Mouse (Mus musculus): Measurements from ENCODE around the gene Slc9a9.

Slc9a9 gene

DNA sequence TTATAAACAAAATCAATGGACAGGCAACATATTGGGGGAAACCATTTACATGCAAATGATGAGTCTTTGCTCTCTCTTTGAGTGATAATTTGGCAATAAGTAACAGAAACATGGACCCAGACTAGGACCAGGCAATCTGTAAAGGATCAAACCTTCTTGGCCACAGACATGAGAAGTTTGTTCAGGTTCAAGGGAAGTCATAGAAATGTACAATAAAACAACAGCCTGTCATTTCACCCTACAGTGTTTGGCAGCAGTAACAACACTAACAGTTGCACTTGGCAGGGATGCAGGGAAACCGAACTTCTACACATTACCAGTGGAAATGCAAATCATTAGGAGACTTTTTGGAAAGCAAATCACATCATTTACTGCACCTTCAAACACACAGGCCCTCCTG is 164.1 kb downstream of the Slc9a9 start:
- DNase-seq (ENCODE audit: low spot score in 2 of 2), result no peak

DNA sequence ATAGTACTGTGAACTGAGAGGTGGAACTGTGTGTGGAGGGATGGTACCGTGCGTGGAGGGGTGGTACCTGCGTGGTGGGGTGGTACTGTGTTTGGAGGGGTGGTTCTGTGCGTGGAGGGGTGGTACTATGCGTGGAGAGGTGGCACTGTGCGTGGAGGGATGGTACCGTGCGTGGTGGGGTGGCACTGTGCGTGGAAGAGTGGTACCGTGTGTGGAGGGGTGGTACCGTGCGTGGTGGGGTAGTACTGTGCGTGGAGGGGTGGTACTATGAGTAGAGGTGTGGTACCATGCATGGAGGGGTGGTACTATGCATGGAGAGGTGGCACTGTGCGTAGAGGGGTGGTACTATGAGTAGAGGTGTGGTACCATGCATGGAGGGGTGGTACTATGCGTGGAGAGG is 167.7 kb downstream of the Slc9a9 start:
- no peak for DNase-seq (ENCODE audit: low spot score in 2 of 2)

DNA sequence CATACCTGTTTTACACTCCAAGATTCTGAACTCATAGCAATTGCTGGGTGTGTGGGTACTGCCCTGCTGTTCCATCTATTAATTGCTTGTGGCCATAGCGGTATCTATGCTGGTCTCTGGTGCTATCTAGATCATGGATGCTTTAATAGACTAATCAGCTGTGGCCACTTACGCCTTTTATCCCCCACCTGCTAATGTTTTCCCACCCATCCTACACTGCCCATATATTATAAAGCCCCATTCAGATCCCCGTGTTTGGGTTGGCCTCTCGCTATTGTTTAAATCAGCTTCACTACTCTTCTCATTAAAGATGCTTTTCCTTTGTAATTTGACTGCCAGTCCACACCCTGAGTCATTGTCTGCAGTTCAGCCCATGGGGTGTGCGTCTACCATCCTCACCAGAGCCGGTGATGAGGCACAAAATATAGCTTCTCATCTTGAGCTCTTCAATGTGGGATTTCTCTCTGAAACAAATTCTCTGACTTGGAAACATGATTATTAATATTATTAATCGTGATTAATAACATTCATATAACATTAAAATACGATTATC is 168.8 kb downstream of the Slc9a9 start:
- no peak for DNase-seq (ENCODE audit: low spot score in 2 of 2)

DNA sequence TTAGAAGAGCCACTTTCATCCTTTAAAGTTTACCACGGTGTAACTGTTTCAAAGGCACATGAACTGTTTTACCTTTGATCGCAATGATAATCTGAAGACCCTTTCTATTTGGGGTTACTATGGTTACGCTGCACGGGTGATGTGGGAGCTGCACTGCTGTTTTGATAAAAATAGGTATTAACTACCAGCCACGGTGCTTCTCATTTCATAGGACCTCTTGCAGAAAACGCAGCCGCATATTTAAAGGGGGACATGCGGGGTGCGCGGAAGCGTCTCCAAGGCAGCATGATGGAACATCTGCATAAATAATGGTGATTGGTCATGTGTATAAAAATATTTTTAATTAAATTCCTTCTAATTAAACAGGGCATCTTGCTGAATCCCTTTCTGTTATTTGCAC is 169.5 kb downstream of the Slc9a9 start:
- DNase-seq (ENCODE audit: low spot score in 2 of 2), result no peak

DNA sequence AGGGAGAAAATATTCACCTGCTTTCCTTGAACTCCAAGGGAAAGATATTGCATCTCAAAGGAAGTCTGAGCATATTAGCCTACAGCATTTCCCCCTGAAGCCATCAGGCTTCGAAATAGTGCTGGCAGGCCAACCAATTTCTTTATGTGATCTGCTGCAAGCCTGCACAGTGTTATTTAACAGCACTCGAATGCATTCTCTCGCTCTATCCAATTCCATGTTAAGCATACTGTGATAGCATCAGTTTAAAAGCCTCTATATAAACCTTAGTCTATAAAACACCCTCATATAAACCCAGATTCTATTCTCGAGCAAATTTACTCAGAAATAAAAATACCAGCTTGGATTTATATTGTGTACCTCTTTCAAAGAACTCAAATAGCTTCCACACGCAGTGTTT is 170.7 kb downstream of the Slc9a9 start:
- DNase-seq (ENCODE audit: low spot score in 2 of 2), result no peak

DNA sequence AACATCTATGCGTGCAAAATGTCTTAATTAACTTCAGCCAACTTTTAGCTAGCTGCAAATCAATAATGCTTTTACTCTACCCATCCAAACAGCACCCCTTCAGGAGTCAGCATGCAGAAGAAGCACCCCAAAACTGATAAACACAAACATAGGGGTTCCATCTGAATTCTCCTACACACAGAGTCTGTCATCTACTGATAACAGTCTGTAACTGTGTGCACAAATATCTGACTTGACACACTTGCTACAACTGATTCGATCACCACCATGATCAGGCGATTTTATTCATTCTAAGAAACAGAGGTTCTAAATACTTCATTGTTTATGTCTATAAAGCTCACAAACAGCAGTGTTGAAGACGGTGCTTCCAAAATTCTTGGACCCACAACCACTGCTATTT is 171.3 kb downstream of the Slc9a9 start:
- DNase-seq (ENCODE audit: low spot score in 2 of 2), result no peak

DNA sequence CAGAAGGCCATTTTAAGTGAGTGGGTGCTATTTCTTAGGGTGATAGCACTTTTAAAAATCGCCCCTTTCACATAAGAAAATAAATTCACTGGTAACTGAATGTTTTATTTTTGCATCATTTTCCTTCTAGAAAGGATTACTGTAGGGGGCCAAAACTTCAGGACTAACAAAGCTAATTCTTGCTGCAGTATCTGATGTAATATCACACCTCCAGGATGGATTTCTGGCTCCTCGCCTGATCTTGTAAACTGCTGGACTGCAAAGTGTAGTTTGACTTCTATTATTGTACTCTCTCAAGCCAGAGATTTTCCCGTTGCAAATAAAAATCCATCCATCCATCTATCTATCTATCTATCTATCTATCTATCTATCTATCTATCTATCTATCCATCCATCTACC is 174.5 kb downstream of the Slc9a9 start:
- DNase-seq (ENCODE audit: low spot score in 2 of 2), result no peak

DNA sequence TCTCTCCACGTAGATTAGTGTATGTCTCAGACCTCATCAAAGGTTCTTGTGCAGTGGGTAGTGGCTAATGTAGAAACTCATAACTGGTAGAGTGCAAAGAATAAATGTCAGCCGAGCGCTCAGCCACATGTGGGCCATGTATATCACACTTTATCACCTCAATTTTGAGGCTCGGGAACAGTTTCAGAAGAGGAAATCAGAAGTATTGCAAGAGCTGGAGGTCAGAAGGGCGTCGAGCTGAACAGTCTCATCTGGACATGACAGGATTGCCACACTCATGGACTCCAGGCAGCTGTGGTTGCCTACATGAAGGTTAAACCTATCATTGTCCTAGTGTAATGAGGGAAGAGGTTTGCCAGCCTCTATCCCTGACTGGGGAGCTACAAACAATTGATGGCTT is 177.9 kb downstream of the Slc9a9 start:
- DNase-seq (ENCODE audit: low spot score in 2 of 2), result no peak

DNA sequence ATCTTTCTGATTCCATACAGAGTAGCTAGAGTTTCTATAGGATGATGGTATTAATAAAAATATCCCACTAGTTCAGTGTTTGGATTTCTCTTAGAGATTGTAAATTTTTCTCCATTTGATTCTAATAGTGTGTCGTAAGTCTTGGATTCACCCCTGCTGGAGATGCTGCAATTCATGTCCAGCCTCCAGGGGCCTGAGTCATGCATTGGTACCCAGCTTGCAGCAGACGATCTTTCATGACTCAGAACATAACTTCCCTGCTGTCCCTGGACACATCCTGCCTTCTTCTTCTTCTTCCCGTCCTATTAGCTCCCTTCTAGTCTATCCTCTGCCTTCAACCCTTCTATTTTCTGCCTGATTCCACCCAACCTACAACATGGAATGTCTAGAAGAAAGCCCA is 181.8 kb downstream of the Slc9a9 start:
- no peak for DNase-seq (ENCODE audit: low spot score in 2 of 2)

DNA sequence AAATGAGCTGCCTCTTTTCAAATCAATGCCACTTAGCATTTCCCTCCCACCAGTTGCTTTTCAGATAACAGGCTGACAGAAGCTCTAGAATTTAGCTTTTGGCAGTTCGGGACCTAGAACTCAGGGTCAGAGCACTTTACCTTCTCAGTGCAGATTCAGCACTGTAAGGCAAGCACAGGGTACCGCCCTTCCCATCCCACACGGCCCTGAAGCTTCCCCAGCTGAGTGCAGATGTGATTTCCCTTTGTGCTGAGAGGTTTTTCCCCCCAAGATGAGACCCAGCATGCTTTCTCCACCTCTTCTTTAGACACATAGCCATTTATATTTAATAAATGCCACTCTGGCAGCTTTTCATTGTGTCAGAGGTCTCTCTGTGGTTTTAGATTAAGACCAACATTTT is 186.4 kb downstream of the Slc9a9 start:
- no peak for DNase-seq (ENCODE audit: low spot score in 2 of 2)

DNA sequence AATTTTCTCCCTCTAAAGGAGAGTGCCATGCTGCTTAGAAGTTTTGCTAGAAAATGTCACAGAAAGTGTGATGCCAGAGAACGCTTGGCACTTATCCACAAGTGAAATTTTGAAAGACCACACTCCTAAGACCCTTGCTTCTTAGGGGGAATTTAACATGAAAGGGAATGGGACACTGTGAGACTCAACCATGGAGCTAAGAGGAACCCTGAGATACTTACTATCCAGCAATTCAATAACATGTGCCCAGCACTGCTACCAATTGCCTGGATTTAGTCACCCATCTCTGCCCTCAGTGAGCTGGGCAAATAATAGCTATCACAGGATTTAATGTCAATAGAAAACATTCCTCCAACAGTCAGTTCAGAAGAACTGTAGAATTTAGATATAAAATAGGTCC is 198.8 kb downstream of the Slc9a9 start:
- no peak for DNase-seq (ENCODE audit: low spot score in 2 of 2)

DNA sequence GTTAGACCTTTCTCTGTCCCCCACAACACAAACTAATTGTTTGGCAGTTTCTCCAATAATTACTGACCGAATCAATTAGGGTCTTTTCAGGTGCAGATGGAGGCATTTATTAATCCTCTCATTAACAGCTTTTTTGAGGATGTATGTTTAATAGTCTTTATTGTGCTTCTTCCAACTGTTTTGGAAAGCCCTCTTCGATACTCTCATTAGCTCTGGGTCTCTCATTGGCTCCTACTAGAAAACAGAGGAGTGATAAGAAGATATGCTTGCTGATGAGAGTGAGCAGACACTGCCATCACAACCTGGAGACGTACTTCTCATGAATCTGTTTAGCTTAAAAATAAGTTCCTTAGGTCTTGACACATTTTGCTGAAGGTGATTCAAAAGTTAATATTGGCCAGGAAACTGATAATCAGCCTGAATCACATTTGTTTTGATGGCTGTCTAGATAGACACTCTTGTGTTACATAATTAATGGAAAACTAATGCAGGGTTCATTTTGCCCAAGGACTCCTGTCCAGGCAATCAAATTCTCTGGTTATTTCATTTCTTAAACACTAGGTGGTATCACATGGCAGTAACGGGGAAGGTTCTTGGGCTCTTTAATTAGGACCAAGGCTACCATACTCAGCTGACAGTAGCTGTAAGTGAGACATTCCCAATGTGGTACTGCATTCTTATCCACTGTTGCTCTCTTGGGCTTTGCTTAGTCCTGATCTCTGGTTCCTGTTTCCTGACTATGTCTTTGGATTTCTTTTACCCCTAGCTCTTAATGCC is 199.5 kb downstream of the Slc9a9 start:
- no peak for DNase-seq (ENCODE audit: low spot score in 2 of 2)

DNA sequence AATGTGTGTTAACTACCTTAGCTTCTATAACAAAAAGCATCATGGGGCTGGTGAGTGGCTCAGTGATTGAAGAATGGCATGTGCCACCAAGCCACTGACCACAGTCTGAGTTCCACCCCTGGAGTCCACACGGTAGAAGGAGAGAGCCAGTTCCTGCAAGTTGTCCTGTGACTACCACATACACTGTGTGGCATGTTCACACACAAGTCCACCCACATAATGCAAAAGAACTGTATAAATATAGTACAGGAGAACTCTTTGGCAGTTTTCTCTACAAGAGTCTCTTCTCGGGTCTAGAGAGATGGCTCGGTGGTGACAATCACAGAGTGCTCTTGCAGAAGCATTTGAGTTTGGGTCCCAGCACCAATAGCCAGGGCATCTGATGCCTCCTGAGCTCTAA is 212.8 kb downstream of the Slc9a9 start:
- DNase-seq (ENCODE audit: low spot score in 2 of 2), result no peak

DNA sequence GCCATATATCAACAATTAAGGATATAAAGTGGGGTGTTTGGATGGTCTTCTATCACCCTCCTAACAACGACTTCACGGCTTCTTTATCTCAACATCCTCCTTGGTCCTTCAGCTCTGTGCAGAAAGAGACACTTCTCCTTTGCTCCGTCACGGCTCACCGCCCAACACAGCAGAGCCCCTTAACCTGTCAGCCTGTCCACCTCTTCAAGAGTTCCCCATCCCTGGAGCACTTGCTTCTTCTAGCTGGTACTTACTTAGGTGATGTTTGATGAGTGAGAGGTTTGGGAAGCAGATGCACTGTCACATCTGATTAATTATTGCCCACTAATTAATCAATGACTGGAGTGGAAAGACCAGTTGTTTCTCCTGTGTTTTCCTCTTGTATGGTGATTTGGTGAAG is 213.7 kb downstream of the Slc9a9 start:
- DNase-seq (ENCODE audit: low spot score in 2 of 2), result no peak

DNA sequence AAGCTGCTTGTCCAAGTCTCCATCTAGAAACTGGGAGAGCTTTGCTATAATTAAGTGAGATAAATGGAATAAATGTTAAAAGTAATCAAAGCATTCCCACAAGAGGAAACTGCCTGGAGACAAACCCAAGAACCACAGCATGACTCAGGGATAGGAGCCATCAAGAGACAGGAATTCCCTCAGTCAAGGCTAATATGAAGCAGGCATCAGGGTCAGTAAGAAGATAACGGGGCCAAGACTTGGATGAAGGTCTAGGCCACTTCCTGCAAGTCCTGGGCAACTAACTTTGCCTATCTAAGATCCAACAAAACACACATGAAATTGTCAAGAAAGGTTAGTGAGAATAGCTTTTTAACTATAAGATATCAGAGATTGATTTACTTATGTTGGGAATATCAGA is 215.4 kb downstream of the Slc9a9 start:
- DNase-seq (ENCODE audit: low spot score in 2 of 2), result no peak

DNA sequence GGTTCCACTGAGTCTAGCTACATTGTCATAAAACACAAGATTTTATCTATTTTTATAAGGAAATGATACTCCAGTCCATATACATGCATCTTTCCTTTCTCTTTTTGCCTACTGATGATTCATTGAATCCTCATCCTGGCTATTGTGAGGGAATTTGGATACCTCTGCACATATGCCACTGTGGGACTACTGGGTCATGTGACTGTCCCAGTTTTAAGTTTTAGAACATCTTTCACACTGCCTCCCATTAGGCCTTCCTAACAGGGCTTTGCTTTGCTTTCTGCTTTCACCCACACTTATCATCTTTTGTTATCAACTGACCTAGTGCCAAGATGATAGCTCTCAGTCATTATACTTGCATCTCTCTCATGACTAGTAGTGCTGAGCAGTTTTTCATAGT is 219.9 kb downstream of the Slc9a9 start:
- DNase-seq (ENCODE audit: low spot score in 2 of 2), result no peak

DNA sequence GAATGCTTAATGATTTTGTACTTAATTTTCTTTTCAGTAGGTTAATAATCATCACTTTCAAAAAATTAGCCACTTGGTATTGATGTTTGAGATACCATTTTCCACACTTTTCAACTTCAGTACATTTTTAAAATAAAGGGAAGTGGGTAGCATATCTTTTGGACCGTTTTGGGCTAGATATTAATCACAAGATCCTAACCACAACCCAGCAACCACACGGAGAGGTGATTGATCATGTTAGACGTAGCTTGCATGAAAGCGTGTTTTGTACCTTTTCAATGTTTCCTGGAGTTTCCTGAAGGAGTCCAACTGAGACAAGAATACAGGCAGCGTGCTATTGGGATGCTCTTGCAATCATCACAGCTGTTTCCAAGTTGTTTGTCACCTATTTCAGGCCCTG is 226.2 kb downstream of the Slc9a9 start:
- DNase-seq (ENCODE audit: low spot score in 2 of 2), result no peak

DNA sequence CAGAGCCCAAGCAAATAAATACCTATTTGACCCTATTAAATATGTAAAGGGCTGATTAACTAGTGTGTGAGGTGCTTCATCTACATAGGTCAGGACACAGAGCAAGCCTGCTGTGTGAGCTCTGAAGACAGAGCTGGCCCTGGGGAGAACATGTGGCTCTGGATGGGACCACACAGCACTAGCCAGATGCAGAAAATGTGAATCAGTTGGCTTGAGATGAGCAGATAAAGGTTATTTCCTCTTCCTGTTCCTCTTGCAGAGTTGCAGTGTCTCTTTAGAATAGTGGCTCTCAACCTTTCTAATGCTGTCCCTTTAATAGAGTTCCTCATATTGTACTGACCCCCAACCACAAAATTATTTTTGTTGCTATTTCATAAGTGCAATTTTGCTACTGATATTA is 234.5 kb downstream of the Slc9a9 start:
- no peak for DNase-seq (ENCODE audit: low spot score in 2 of 2)

DNA sequence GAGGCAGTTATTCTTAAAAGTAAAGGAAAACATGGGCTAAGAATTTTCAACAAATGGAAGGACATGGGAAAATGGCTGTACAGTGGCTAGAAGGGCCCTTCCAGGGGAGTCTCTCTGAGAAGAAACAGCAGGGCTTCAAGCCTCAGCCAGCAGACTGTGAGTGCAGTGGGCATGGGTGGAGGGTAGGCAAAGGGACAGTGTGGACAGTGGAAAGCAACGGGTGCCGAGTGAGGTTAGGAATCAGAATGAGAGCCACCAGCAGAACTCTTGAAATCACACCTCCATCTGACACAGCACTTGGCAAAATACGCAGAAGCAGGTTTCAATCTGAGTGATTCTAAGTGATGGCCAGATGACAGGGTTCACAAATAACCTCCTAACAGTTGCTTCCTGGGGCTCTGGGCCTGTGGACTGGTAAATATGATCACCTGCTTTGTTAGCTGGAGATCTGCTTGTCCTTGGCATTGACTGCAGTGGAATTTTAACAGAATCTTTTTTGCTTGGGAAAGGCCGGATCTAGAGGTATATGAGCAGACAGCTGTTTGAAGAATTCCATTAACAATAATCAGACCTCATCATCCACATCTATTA is 237.4 kb downstream of the Slc9a9 start:
- no peak for DNase-seq (ENCODE audit: low spot score in 2 of 2)

DNA sequence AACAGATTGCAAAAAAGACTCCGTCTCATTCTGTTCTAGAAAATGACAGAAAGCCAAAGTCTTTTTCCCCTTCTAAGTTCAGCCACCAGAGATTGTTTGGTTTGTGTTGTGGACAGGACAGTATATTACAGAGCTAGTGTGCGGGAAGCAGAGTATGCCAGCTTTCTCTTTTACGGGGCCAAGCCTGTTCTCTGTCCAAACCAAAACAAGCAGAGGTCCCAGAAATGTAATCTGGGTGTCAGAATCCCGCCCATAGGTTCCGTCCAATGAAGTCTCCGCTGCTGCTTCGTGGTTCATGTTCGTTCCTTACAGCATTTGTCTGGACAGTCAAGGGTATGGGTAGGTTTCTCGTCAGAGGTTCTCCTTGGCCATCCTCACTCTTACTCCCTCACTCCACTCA is 242.4 kb downstream of the Slc9a9 start:
- no peak for DNase-seq (ENCODE audit: low spot score in 2 of 2)

DNA sequence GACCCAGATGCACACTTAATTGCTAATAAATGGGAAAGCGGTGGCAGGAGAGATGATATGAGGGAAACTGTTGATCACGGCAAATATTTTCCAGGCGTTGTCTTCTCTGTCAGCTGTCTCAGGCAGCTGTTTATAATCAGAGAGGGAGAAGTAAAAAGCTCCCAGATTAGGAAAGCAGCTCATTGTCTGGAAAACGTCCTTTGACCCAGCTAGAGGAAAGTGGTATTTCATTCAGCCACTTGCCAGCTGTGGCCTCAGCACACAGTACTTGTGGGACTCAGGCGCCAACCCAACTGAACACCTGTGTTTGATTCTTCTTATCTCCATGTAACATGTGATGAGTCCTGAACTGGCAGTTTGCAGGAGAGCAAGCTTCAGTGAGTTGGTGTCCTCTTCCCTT is 252.4 kb downstream of the Slc9a9 start:
- no peak for DNase-seq (ENCODE audit: low spot score in 2 of 2)

DNA sequence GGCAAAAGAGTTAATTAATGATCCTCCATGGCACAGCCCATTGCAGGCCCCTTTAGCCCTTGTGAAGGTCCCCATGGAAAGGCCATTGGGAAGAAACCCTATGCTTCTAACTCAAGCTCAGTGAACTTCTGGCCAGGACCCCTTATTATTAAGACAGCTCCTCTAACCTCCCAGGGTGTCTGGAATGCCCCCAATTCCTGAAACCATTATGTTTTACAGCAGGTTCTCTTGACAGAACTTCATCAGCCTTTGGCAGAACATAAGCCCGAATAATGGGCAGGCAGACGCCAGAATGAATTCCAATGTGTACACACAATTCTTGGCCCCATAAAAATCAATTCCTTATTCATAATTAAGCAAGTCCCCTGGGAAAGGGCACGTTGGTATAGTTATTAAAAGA is 256.1 kb downstream of the Slc9a9 start:
- no peak for DNase-seq (ENCODE audit: low spot score in 2 of 2)

DNA sequence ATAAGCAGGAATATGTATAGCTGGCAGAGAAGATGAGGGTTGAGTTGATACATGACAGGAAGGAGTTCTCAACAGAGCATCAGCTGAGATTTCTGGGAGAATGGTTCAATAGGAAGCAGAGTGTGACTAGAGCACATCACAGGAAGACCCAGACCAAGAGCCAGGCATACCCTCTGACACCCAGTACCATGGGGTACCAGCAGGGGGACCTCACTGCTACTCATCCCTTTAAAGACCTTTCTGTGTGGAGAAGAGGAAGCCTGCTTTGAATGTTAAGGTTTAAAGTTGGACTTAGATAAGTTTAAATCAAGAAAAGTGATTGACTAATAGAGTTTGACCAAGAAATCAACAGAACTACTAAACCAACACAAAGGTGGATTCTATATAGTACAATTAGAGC is 257.4 kb downstream of the Slc9a9 start:
- DNase-seq (ENCODE audit: low spot score in 2 of 2), result no peak
